Mouse (Mus musculus) kidney, adult 2 months (tissue): ENCODE results near the gene Ergic1. TPM values are rescaled to one million over a fixed set of nuclear protein-coding genes. Genes with fewer than 3 reads are reported as not detected.
A peak's percentile ranks its signal among the peaks of the same experiment; 100 is the strongest.

Source experiments
- DNase-seq: peaks from one replicate; pipeline ENCODE4 v3.0.0; 2021
- H3K27ac ChIP-seq: fragments of 200-500 bp; 2 replicates; pipeline ENCODE4 v1.5.1; 2012; ENCODE audit warnings: low read depth, low read length, control low read depth, inconsistent platforms; ENCODE audit not compliant: insufficient read depth
- H3K27me3 ChIP-seq: fragments of 200-500 bp; replicated peaks from 2 replicates; pipeline ENCODE4 v1.6.1; 2012; ENCODE audit warnings: mild to moderate bottlenecking, moderate library complexity, low read length, inconsistent platforms; ENCODE audit not compliant: control insufficient read depth, insufficient read depth
- H3K36me3 ChIP-seq: fragments of 200-500 bp; 2 replicates; pipeline ENCODE4 v1.6.1; 2012; ENCODE audit warnings: mild to moderate bottlenecking, moderate library complexity, low read length, inconsistent platforms; ENCODE audit not compliant: control insufficient read depth, insufficient read depth
- H3K4me1 ChIP-seq: fragments of 200-500 bp; 2 replicates; pipeline ENCODE4 v1.6.1; 2011; ENCODE audit warnings: low read length; ENCODE audit not compliant: control insufficient read depth, insufficient read depth
- H3K4me3 ChIP-seq: fragments of 200-500 bp; 2 replicates; pipeline ENCODE4 v1.5.1; 2011; ENCODE audit warnings: mild to moderate bottlenecking, low read depth, low read length, control low read depth; ENCODE audit not compliant: insufficient read depth
- CTCF ChIP-seq: fragments of 200-500 bp; conservative IDR thresholded peaks from 2 replicates; pipeline ENCODE4 v1.5.1; 2011; ENCODE audit warnings: low read depth, mild to moderate bottlenecking, control low read depth, low read length, moderate library complexity, mixed read lengths; ENCODE audit not compliant: insufficient read depth, insufficient read length
- POLR2A ChIP-seq: fragments of 200-500 bp; IDR thresholded peaks from one replicate; pipeline ENCODE4 v1.6.1; 2011; ENCODE audit warnings: low read depth, low read length, control low read depth
- WGBS: fragments of 180-500 bp; shearing (Covaris S2); methylation state at CpG from one replicate; pipeline ENCODE4 v1.1.7; 2018; 5-methylcytosine and 5-hydroxymethylcytosine counted together
- polyA plus RNA-seq: library from polyadenylated mRNA; depleted of rRNA; stranded (reverse); fragments of >200 nt; gene quantifications from 2 replicates; pipeline ENCODE4 v1.2.3, GENCODE M21; 2012

The Ergic1 gene
- polyA plus RNA-seq, 1 experiment = 131 TPM

DNA sequence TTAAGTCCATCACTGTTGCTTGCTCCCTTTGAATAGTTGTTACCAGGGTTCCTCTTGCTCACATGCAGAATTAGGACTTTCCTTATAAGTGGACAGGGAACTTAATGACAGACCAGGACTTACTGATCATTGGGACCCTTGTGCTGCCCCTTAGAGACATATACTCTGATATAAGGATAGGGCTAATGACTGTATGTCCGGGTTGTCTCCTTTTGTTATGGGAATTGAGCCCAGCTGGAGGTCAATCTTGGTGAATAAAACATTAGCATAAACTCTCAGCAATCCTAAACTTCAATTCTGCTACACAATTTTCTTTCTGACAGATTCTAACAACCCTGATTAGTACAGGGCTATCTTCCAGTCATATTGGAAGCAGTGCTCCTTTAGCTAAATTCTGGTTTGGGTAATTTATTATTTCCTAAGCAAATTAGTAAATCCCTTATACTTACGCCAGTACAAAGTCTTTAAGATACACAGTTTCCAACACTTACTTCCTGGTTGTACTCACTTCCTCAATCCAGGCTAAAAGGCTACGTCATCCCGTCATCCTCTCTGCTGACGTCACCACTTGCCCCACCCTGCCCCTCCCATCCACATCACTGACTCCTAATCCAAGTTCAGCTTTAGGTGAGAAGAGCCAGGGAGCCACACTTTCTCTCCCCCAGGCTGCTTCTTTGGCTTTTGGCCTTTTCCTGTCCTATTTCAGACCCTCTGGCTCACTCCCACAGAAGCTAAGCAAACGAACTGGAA is 23.4 kb upstream of the Ergic1 start:
- no peak for DNase-seq
- Histone ChIP-seq H3K27me3 (no peaks in the 10 kb centered on the region), H3K36me3 (no peaks in the 10 kb centered on the region), H3K27ac (no peak overlapping the region), H3K4me3 (no peak overlapping the region), H3K4me1 (no peaks in the 10 kb centered on the region)
- TF ChIP-seq CTCF (no peak), POLR2A (no peak)
- 34% methylated on average over 6 of the region's 6 CpGs for WGBS

DNA sequence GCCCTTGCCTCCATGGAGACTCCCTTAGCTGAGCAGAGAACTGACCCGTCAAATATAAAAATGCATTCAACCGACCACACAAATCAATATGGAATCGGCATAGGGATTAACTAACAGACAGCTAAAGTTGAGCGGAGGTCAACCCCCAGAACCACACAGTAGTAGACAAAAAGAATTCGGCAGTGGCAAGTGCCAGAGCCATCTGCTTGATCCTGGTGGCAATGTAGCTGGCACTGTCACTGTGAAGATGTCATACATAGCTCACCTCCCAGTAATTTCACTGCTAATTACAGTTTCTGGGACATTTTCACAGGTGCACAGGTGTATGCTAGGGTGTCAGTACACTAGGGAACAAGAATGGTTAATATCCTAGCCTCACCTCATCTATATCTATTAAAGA is 21.2 kb upstream of the Ergic1 start:
- Histone ChIP-seq H3K4me1 (no peaks in the 10 kb centered on the region; the same call in 1 of the 2 replicates), H3K27ac (no peak overlapping the region), H3K36me3 (no peaks in the 10 kb centered on the region), H3K4me3 (no peak overlapping the region), H3K27me3 (no peaks in the 10 kb centered on the region)
- no peak for TF ChIP-seq CTCF
- TF ChIP-seq POLR2A = no peak
- no peak for DNase-seq
- 91% methylated on average over 5 of the region's 5 CpGs for WGBS

DNA sequence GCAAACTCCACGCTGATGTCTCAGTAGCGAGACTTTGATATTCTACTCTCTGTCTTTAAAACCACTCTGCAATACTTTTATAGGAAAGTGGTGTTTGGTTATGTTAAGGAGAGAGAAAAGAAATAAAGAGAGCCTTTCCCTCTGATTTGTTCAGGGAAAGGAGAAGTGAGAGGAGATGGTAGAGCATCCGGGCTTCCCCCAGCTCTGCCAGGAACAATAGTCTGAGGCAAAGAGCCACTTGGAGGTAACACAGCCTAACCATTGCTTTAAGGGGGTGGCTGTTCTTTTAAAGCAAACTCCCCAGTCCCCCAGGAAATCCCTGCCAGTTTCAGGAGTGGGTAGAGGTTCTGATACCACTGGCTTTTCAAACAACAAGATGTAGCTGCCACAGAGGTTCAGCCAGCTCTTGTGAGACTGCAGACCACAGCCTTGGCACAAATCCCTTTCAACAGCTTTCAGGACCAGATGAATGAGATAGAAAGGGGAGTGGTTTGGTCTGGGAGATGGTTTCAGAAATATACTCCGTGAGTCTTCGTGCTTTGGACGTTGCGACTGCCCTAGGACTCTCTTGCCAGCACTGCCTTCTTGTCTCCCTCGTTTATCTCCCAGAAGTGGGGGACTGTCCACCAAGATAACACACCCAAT is 16.8 kb upstream of the Ergic1 start:
- no peak for DNase-seq
- no peaks in the 10 kb centered on the region for H3K27me3 ChIP-seq
- 68% methylated on average over 8 of the region's 8 CpGs for WGBS
- H3K4me1 ChIP-seq = no peaks in the 10 kb centered on the region; the same call in 1 of the 2 replicates
- no peaks in the 10 kb centered on the region for H3K36me3 ChIP-seq
- H3K4me3 ChIP-seq = no peak overlapping the region
- no peak overlapping the region for H3K27ac ChIP-seq
- TF ChIP-seq POLR2A = no peak
- TF ChIP-seq CTCF = no peak

DNA sequence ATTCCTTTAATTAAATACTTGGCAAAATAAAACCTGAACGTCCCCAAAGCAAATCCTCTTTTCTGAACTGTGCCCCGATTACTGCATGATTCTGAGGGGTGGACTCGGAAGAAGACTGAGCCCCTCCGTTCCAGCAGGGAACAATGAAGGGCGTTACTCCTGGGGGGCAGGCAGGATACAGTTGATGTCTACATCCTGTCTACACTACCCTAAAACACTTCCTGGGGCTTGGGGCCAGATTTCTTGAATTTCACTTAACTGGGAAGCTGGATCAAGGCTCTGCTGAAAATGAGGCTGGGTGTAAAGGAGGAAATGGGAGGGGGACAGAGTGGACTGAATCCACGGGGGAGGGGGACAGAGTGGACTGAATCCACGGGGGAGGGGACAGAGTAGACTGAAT is 13.5 kb upstream of the Ergic1 start:
- 37% methylated on average over 7 of the region's 7 CpGs for WGBS
- Histone ChIP-seq H3K4me3 (no peak overlapping the region), H3K36me3 (no peaks in the 10 kb centered on the region), H3K27ac (peak overlapping the region; percentile 93), H3K27me3 (no peaks in the 10 kb centered on the region), H3K4me1 (no peaks in the 10 kb centered on the region; the same call in 1 of the 2 replicates)
- no peak for TF ChIP-seq CTCF
- no peak for TF ChIP-seq POLR2A
- peak; percentile 87 for DNase-seq

DNA sequence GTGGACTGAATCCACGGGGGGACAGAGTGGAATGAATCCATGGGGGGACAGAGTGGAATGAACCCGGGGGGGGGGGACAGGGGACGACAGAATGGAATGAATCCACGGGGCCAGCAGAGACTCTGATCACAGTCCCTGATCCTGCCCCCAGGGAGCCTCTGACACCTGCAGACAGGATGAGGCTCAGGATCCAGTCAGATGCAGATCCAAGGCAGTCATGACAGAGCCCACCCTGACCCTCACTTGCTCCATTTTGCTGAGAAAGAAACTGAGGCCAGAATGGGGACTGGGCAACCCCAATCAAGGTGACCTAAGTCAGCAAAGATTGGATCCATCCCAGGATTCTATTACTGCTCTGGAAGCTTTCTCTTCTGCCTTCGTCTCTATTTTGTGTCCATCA is 12.7 kb upstream of the Ergic1 start:
- DNase-seq = no peak
- no peaks in the 10 kb centered on the region; the same call in 1 of the 2 replicates for H3K4me1 ChIP-seq
- peak overlapping the region; percentile 56; the same call in 1 of the 2 replicates for H3K27ac ChIP-seq
- no peaks in the 10 kb centered on the region for H3K36me3 ChIP-seq
- H3K27me3 ChIP-seq = no peaks in the 10 kb centered on the region
- 13% methylated on average over 5 of the region's 5 CpGs for WGBS
- TF ChIP-seq CTCF = no peak
- no peak for TF ChIP-seq POLR2A
- H3K4me3 ChIP-seq = no peak overlapping the region

DNA sequence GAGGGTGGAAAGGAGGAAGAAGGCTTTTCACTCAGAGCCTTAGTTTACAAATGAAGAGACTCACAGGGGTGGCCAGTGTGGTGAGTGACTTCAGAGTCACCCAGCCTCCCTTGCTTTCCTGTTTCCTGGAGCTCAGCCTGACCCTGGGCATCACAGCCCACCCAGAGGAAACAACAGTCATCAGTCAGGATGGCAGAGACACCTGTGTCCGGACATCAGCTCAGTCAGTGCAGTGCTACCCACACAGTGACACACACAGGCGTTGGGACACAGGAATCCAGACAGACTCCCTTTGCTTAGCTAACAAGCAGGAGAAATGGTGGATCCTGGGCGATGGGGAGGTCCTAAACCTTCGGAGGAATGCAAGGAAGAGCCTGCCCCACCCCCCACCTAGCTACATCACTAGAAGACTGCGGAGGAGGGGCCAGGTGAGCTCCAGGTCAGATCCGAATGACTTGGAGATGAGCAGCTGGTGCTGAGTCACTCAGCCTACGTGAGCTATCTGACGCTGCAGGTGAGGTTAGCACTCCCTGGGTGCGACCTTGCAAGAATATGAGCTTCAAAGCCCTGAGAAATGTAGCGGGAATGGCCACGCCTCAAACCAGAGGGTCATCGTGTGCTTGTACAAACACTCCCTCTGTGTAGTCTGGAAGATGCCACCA is 12.0 kb upstream of the Ergic1 start:
- Histone ChIP-seq H3K36me3 (no peaks in the 10 kb centered on the region), H3K27me3 (no peaks in the 10 kb centered on the region), H3K4me1 (no peaks in the 10 kb centered on the region; the same call in 1 of the 2 replicates), H3K27ac (peak overlapping the region; percentile 56), H3K4me3 (no peak overlapping the region)
- DNase-seq = peak; percentile 72
- WGBS = 28% methylated on average over 12 of the region's 12 CpGs
- no peak for TF ChIP-seq CTCF
- TF ChIP-seq POLR2A = no peak

DNA sequence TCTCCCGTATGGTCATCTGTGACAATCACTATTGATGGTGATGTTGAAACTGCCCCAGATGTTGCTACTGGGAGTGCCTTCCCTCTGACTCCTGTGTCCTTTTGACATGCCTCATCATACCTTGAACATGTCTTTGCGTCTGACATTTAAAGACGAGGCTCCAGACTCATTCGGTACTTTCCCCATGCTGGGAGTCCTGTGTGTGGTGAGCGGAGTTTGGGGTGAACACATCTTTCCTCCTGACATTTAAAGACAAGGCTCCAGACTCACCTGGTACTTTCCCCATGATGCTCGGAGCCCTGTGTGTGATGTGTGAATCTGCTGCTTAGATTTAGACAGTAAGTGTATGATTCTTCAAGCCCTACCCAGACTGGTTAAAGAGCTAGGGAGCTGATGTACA is 10.2 kb upstream of the Ergic1 start:
- TF ChIP-seq CTCF (no peak), POLR2A (no peak)
- DNase-seq = no peak
- H3K36me3 ChIP-seq = no peaks in the 10 kb centered on the region
- H3K4me1 ChIP-seq = no peaks in the 10 kb centered on the region; the same call in 1 of the 2 replicates
- no peak overlapping the region for H3K4me3 ChIP-seq
- H3K27me3 ChIP-seq = no peaks in the 10 kb centered on the region
- 95% methylated on average over 6 of the region's 6 CpGs for WGBS
- H3K27ac ChIP-seq = no peak overlapping the region
